Mouse (Mus musculus) liver, embryonic 14.5 days (tissue): ENCODE results near the gene Cyb5r3.

ENCODE experiments used
- CTCF ChIP-seq: IDR thresholded peaks from 2 replicates; pipeline ENCODE4 v1.5.1; 2016; ENCODE audit warnings: antibody characterized with exemption, low read depth, control low read depth
- EP300 ChIP-seq: IDR thresholded peaks from 2 replicates; pipeline ENCODE4 v1.6.1; 2016; ENCODE audit warnings: antibody characterized with exemption, low read depth

DNA sequence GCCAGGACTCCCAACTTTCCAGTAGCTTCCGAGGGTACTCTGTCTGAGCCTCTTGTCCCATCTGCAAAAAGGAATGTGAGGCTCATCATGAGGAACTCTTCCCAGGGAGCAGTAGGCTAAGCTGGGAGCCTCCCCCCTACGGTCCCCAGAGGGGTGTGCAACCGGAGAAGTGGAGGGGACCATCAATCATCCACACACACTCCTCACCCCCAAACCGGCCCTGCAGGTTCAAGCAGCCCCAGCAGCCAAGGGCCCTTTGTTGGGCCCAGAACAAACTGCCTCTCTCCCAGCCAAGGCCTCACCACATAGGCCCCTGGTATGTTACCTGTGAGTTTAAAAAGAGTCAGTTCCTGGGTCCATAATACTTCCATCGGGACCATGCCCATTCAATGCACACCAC, 5.3 kb downstream of the Cyb5r3 start:
- TF ChIP-seq CTCF (no peak), EP300 (no peak)
